Mouse (Mus musculus): ENCODE measurements around the gene Avpr1a. TPM values are rescaled to one million over a fixed set of nuclear protein-coding genes. Genes with fewer than 3 reads are reported as not detected.

The Avpr1a gene
- polyA plus RNA-seq (2012; rRNA removed), result 1.2 TPM in 2 replicates

GRCm38 (mm10) chr10:122447861-122448716 lies at the start of gene Avpr1a:
Gene Avpr1a, plus strand, starts transcription at chr10:122448499.

Other genes with a start within 250 kb of the Avpr1a start
- 7.4 and 7.7 TPM in 2 replicates for gene Ppm1h, start 230.3 kb downstream of the Avpr1a start, polyA plus RNA-seq (2012; rRNA removed)

Data from ovary, adult 2 months (tissue).